Mouse (Mus musculus): Measurements from ENCODE around the gene Armcx3. TPM values are rescaled to one million over a fixed set of nuclear protein-coding genes. Genes with fewer than 3 reads are reported as not detected.

Armcx3 gene
- polyA plus RNA-seq, 1 experiment from 2014 or later: 38.6 TPM

DNA sequence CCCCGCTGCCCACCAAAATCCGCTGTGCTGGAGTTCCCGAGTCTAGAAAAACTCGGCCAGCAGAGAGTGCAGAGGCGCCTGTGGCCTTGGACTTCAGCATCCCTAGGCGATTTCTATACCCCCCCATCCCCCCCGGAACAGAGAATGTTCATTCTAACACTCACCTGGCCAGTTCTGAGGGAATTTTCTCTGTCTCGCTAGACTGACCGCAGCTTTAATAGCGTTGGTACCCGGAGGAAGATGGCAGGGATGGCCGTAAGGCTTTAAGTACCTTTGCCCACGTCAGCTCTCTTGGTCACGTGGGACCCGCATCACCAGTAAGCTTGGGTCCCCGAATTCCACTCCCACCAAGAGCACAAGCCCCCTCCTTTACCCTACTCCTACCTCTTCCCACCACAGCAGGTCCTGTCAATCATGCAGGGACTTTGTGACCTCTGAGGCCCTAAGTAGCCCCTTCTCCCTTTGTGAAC, 52.4 kb downstream of the Armcx3 start, which contains the start of gene Armcx2:
Gene Armcx2, minus strand, starts transcription at position 467 of the 470 bp plus-strand sequence.
- Histone ChIP-seq H3K4me1 (replicated peaks; ENCODE audit: control insufficient read depth, insufficient read depth, low read length) (no peaks in the 10 kb centered on the region), H3K27me3 (replicated peaks; ENCODE audit: control insufficient read depth, insufficient read depth, low read length) (no peaks in the 10 kb centered on the region), H3K27ac (ENCODE audit: low read depth, low read length) (no peak within 1 kb of the TSS; the same call in 1 of the 2 replicates), H3K36me3 (ENCODE audit: control insufficient read depth, insufficient read depth) (no peaks in the 10 kb centered on the region), H3K9ac (ENCODE audit: low read depth, low read length) (0 out of 2 replicates have a peak within 1 kb of the TSS, but pooled peaks have one; percentile 26), H3K9me3 (ENCODE audit: control insufficient read depth) (no peaks in the 10 kb centered on the region), H3K4me2 (replicated peaks; ENCODE audit: low read depth) (peak within 1 kb of the TSS; percentile 61), H3K4me3 (ENCODE audit: low read depth, low read length) (peak within 1 kb of the TSS; percentile 43)
- TF ChIP-seq CTCF (IDR thresholded peaks at IDR 0.05; ENCODE audit: low read depth): no peak
- WGBS: 10% methylated on average over 16 of the region's 16 CpGs
- ATAC-seq: no peak

Small RNA genes lying within 50 kb of the gene (microRNA-seq; reads per million reads assigned to microRNA genes)
- not detected for gene Mir7093

Other genes with a start within 250 kb of the Armcx3 start
- 68.6 and 71.5 TPM in 2 replicates for gene Timm8a1, start 214.7 kb upstream of the Armcx3 start, polyA plus RNA-seq (2015; fragmentation: Nextera tagmentation; extraction: Ambion mirVana)
- 0.81 and 0.83 TPM in 2 replicates for gene Btk, start 173.0 kb upstream of the Armcx3 start, polyA plus RNA-seq (2015; fragmentation: Nextera tagmentation; extraction: Ambion mirVana)
- 308 and 311 TPM in 2 replicates for gene Rpl36a, start 170.9 kb upstream of the Armcx3 start, polyA plus RNA-seq (2015; fragmentation: Nextera tagmentation; extraction: Ambion mirVana)
- 25.9 and 26.2 TPM in 2 replicates for gene Gla, start 155.5 kb upstream of the Armcx3 start, polyA plus RNA-seq (2015; fragmentation: Nextera tagmentation; extraction: Ambion mirVana)
- 81.7 and 88.7 TPM in 2 replicates for gene Hnrnph2, start 155.4 kb upstream of the Armcx3 start, polyA plus RNA-seq (2015; fragmentation: Nextera tagmentation; extraction: Ambion mirVana)
- gene Armcx4, start 70.1 kb upstream of the Armcx3 start, polyA plus RNA-seq (2015; fragmentation: Nextera tagmentation; extraction: Ambion mirVana): 1.2 and 1.4 TPM in 2 replicates
- gene Armcx1, start 38.6 kb upstream of the Armcx3 start, polyA plus RNA-seq (2015; fragmentation: Nextera tagmentation; extraction: Ambion mirVana): 12.1 and 12.9 TPM in 2 replicates
- gene Armcx6, start 5.2 kb upstream of the Armcx3 start, polyA plus RNA-seq (2015; fragmentation: Nextera tagmentation; extraction: Ambion mirVana): 6.3 and 8.3 TPM in 2 replicates
- gene Armcx2, start 52.6 kb downstream of the Armcx3 start, polyA plus RNA-seq (2015; fragmentation: Nextera tagmentation; extraction: Ambion mirVana): 12.5 and 13.3 TPM in 2 replicates
- gene Nxf2, start 208.2 kb downstream of the Armcx3 start, polyA plus RNA-seq (2015; fragmentation: Nextera tagmentation; extraction: Ambion mirVana): 0.12 TPM in 2 replicates